Mouse (Mus musculus) right cerebral cortex, postnatal 14 days (tissue): ENCODE data around the gene Eif3c.

ENCODE experiments used
- DNase-seq: peaks from one replicate; pipeline ENCODE4 v3.0.0; 2022

The Eif3c gene

DNA sequence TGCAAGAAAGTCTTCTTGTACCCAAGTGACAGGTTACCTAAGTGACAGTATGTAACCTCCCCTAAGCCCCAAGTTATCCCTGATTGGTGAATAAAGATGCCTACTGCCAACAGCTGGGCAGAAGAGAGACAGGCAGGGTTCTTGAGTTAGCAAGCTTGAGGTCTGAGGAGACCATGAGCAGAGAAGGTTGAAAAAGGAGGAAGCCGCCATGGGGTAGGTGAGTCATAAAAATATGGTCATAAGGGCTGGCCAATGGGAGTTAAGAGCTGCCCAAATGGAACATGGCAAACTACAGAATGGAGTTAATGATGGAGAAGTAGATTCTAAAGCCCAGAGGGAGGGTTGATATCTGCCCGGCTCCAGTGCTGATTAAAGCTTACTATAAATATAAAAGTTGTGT, 20.6 kb downstream of the Eif3c start:
- no peak for DNase-seq

DNA sequence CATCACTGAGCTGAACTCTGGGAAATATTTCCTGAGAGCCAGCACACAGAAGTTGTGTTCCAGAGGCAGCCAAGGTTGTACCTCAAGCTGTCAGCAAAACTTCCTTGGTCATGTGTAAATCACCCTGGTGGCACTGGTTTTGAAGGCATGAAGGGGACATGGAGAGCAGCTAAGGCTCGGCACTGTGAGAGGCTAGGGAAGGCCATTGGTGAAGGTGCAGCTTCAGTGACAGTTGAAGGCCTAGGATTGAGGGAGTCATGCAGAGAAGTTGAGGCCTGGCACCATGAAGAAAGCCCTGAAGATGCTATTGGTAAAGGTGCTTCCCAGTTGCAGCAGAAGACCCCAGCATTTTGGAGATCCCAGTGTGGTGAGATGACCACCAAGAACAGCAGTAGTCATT, 24.6 kb downstream of the Eif3c start:
- DNase-seq: no peak

DNA sequence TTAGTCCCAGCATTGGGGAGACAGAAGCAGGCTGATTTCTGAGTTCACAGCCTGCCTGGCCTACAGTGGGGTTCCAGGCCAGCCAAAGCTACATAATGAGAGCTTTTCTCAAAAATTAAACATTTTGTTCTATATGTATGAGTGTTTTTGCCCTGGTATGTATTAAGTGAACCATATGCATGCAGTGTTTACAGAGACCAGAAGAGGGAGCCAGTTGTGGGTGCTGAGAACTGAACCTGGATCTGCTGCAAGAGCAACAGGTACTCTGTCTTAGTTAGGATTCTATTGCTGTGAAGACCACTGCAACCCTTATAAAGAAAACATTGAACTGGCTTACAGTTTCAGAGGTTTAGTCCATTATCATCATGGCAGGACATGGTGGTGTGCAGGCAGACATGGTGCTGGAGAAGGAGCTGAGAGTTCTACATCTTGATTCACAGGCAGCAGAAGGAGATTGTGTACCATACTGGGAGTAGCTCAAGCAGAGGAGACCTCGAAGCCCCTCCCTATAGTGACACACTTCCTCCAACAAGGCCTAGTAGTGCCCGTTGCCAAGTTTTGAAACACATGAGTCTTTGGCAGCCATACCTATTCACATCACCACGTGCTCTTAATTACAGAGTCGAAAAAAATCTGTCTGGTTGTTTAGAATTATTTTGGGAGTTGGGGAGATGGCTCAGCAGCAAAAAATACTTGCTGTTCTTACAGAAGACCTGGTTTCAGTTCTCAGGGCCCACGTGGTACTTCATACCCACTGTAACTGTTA, 28.2 kb downstream of the Eif3c start:
- no peak for DNase-seq

DNA sequence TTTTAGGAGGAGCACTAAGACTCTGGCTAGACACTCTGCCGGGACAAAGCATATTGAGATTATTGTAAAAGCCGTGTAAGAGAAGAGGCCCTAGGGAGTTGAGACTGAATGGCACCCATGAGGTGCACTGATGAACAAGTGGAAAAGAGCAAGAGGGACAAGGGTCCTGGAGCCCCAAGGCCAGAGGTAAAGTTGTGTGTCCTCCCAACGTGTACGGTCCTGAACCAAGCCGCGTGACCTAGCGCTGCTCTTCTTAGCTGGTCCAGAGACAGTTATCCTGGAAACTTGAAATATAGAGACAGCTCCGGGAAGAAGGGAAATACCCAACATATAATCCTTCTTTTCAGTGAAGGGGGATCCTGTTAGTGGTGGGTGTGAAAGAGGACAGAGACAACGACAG, 29.7 kb downstream of the Eif3c start:
- no peak for DNase-seq

DNA sequence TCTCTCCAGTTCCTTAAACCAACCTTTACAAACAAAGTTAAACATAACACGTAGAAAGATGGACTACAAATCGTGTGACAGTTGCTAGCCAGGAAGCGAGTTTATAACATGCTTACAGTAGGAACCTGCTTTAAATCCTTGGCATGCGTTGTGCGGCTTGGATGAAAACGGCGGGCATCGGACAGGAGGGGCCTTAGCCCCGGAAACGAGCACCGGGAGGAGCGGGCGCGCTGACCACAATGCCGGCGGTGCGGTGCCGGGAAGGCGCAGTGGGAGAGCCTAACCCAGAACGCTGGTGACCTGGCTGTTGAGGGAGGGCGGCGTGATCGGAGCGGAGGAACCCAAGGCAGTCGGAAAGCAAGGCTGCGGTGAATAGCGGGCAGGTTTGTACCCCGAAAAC, 30.4 kb downstream of the Eif3c start:
- peak; percentile 26 for DNase-seq

DNA sequence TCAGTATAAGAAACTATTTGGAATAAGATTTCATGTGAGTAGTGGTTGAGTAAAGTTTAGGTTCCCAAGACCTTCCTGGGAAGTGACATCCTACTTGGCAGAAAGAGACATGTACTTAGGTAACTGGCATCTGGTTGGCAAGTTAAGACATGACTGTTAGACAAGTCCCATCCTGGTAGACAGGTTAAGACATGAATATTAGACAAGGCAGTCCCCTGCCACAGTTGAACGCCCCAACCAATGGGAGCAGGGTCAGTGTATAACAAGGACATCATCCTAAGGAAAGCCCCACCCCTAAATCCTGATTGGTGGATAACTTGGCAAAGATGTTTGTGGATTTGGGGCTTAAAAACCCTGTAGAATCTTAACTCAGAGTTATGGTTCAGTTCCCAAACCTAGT, 32.8 kb downstream of the Eif3c start:
- DNase-seq: no peak

- no peak for DNase-seq
Observed at GRCm38 (mm10) chr7:126528166-126528577, 38.0 kb downstream of the Eif3c start.

DNA sequence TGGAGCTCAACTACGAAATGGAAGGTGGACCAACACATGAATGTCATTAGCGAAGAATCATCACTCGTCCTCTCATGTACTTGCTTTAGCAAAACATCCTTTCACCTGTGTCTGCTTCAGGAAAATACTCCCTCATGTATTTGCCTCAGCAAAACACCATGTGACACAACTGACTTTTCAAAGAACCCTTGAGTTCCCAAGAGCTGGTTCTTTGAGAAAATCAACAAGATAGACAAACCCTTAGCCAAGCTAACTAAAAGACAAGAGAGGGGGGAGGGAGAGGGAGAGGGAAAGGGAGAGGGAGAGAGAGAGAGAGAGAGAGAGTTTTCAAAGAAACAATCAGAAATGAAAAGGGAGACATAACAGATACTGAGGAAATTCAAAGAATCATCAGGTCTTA, 42.9 kb downstream of the Eif3c start:
- DNase-seq: no peak

DNA sequence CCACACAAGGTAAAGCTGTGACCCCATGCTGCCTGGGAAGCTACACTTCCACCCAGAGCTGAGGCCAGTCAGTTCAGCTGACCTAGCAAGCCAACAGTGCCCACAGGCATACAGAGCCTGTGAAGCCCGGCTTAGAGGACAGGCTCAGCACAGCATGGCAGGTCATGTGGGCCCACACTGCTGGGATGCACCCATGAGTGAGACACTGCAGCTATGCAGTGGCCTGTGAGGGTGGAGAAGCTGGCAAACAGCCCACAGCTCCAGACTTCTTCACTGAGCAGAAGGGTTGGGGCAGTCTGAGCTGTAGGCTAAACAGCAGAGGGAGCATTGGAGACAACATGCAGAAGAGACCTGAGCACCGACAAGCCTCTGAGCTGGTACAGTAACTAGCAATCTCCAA, 46.7 kb downstream of the Eif3c start:
- peak; percentile 47 for DNase-seq

- no peak for DNase-seq
Observed at GRCm38 (mm10) chr7:126518261-126518941, 47.8 kb downstream of the Eif3c start.

DNA sequence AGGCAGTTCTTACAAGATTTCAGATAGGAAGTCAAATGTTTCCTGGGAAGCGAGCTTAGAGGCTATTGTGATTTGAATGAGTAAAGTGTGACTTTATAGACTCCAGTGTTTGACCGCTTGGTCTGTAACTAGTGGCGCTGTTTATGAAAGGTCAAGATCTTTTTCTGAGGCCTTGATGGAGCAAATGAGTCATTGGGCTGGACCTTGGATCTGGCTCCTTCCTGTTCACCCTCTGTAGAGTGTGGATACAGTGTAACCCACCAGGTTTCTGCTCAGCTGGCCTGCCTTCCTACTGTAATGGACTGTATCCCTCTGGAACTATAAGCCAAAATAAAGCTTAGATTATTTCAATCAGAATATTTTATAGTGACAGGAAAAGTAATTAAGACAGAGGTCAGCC, 54.9 kb downstream of the Eif3c start:
- no peak for DNase-seq

- DNase-seq: no peak
Observed at GRCm38 (mm10) chr7:126507126-126507778, 59.0 kb downstream of the Eif3c start.

GRCm38 (mm10) chr7:126504913-126505312, 61.3 kb downstream of the Eif3c start:
- DNase-seq: no peak

DNA sequence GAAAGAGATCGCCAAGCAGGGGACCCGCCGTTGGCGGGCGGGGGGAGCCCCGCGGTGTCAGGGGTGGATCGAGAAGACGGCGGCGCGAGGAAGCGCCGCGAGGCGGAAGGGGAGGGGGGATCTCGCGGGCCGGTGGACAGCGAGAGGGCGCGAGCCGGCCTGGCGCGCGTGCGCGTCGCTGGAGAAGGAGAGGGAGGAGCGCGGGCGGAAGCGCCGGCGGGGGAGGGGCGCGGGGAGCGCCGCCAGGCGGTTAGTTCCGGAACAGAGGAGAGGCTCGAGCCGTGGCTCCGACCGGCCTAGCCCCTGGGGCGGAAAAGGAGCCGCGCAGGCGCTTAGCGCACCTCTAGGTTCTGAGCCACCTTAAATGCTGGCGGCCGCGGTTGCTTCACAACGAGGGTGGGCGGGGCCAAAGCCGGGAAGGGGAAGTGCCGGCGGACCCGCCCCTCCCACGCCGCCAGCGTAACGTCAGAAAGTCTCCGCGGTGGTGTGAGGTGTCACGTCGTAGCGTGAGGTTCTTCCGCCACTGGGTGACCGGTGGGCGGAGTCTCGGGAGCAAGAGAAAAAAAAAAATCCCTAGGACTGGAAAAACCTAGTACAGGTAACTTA, 62.8 kb downstream of the Eif3c start, which contains the start of gene Atxn2l:
Gene Atxn2l, minus strand, starts transcription at position 165 of the 606 bp plus-strand sequence.
- peak; percentile 99 for DNase-seq

DNA sequence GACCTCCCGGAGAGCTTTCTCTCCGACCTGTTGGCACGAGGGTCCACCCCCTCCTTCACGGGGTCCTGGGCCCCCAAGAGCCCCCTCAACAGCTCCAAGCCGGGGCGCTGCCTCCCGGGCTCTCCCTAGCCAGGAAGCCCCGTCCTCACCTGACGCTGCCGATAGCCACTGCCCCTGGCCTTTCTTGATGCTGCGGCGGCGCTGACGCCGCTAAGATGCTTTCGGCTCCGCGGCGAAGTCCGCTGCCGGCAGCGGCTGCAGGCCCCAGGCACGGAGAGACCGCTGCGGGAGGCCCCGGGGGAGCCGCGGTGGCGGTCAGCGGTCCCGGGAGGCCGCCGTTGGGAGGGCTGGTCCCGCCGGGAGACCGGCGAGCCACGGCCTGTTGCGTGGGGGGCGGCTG, 63.5 kb downstream of the Eif3c start:
- no peak for DNase-seq

DNA sequence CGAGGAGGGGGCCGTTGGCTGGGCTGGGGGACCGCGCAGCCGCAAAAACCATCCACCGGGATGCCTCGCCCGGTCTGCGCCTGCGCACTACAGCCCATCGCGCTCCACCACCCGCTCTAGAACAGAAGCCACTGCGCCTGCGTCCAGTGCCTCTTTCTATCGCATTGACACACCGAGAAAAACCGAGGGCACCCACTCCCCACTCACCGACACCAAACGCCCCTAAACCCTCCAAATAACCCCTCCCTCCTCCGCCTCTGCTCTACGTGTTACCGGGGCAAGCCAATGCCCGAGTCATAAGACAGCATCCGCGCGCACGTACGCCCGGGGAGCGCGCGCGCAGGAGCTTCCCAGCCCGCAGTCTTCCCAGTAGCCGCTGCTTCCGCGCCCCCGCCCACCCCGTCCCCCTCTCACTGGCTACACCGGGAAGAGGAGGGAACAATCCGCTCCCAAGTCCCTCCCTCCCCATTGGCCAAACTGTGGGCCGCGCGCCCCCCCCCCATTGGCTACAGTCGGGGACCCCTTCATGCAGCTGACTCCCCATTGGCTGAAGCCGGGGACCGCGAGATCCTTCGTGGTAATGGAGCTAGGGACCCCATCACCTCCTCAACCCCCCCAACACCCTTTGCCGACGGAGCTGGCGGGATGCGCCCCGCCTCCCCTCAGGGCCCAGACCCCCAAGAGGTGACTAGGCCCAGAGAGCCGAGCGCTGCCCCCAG, 64.0 kb downstream of the Eif3c start:
- DNase-seq: peak; percentile 92

DNA sequence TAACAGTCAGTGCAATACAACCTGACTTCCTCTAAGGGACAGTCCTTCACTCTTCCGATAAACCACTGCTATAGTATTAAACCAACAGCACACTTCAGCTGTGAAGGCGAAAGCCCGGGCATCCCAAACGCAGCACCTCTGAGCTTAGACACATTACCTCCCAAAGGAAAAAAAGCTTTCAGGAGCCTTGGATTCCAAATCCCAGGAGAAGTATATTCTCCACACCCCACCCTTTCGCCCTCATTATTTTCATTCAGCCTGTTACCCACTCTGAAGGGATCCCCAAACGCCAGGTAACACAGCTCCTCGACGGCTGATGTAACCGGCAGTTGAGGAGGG, 64.6 kb downstream of the Eif3c start:
- no peak for DNase-seq

DNA sequence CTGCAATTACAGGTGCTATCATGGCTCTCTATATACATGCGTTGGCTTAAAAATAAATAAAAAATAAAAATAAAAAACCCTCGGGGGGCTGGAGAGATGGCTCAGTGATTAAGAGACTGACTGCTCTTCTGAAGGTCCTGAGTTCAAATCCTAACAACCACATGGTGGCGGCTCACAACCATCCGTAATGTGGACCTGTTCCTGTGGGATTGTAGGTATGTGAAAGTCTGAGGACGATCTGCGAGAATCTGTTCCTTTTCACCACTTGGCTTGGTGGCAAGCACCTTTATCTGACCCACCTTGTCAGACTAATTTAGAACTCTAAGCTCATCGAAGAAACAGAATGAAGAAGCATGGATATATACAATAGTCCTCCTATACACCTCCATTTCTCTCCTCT, 66.8 kb downstream of the Eif3c start:
- no peak for DNase-seq

- no peak for DNase-seq
Observed at GRCm38 (mm10) chr7:126497966-126498365, 68.2 kb downstream of the Eif3c start.

GRCm38 (mm10) chr7:126496475-126496874, 69.7 kb downstream of the Eif3c start:
- DNase-seq: no peak
